Mouse (Mus musculus) forebrain, embryonic 10.5 days (tissue): ENCODE results near the gene Naxd. TPM values are rescaled to one million over a fixed set of nuclear protein-coding genes. Genes with fewer than 3 reads are reported as not detected.

Source experiments
- DNase-seq: peaks from one replicate; pipeline ENCODE4 v3.0.0-alpha.2; 2017; ENCODE audit warnings: low spot score; ENCODE audit errors: extremely low spot score
- H3K27ac ChIP-seq: fragments of 300-500 bp; sonication (generic); 2 replicates; pipeline ENCODE4 v1.5.1; 2016; ENCODE audit warnings: mild to moderate bottlenecking
- H3K27me3 ChIP-seq: fragments of 300-500 bp; sonication (generic); 2 replicates; pipeline ENCODE4 v1.6.1; 2016; ENCODE audit warnings: mild to moderate bottlenecking; ENCODE audit not compliant: poor library complexity, severe bottlenecking
- H3K36me3 ChIP-seq: fragments of 300-500 bp; sonication (generic); replicated peaks from 2 replicates; pipeline ENCODE4 v1.6.1; 2016; ENCODE audit warnings: mild to moderate bottlenecking, moderate library complexity
- H3K4me1 ChIP-seq: fragments of 300-500 bp; sonication (generic); 2 replicates; pipeline ENCODE4 v1.6.1; 2016
- H3K4me3 ChIP-seq: fragments of 300-500 bp; sonication (generic); 2 replicates; pipeline ENCODE4 v1.5.1; 2016; ENCODE audit warnings: mild to moderate bottlenecking, moderate library complexity
- H3K9me3 ChIP-seq: fragments of 300-500 bp; sonication (generic); 2 replicates; pipeline ENCODE4 v1.6.1; 2016; ENCODE audit warnings: mild to moderate bottlenecking, moderate library complexity
- WGBS: fragments of 180-500 bp; shearing (Covaris S2); methylation state at CpG from one replicate; pipeline ENCODE4 v1.1.7; 2016; 5-methylcytosine and 5-hydroxymethylcytosine counted together
- polyA plus RNA-seq: library from polyadenylated mRNA; unstranded; fragments of >200 nt; fragmentation: Nextera tagmentation; extraction: Ambion mirVana; gene quantifications from 2 replicates; pipeline ENCODE4 v1.2.1, GENCODE M21; 2016

Naxd gene
- 112 and 113 TPM in 2 replicates for polyA plus RNA-seq

- peaks cover 23% of the 10 kb centered on the region for H3K36me3 ChIP-seq
- peak within 1 kb of the TSS; percentile 85 for H3K4me3 ChIP-seq
- peaks cover 4% of the 10 kb centered on the region; the same call in 1 of the 2 replicates for H3K9me3 ChIP-seq
- DNase-seq, result peak; percentile 91
- peak within 1 kb of the TSS; percentile 91 for H3K27ac ChIP-seq
- WGBS, result 4% methylated on average over 73 of the region's 73 CpGs
- peaks cover 6% of the 10 kb centered on the region; the same call in 1 of the 2 replicates for H3K27me3 ChIP-seq
- H3K4me1 ChIP-seq, result peaks cover 19% of the 10 kb centered on the region
Measured at GRCm38 (mm10) chr8:11497017-11497990, at the start of gene Naxd. Gene Naxd, plus strand, starts transcription at chr8:11497506.

GRCm38 (mm10) chr8:11447910-11448570 is 49.3 kb upstream of the Naxd start:
- no peak for DNase-seq
- Histone ChIP-seq H3K27ac (no peak overlapping the region), H3K4me1 (peaks cover 31% of the 10 kb centered on the region), H3K36me3 (peaks cover 53% of the 10 kb centered on the region), H3K9me3 (no peaks in the 10 kb centered on the region), H3K27me3 (no peaks in the 10 kb centered on the region; the same call in 1 of the 2 replicates), H3K4me3 (no peak overlapping the region)
- WGBS, result 94% methylated on average over 23 of the region's 23 CpGs

GRCm38 (mm10) chr8:11450184-11451113 is 46.9 kb upstream of the Naxd start:
- peaks cover 30% of the 10 kb centered on the region for H3K36me3 ChIP-seq
- peaks cover 48% of the 10 kb centered on the region for H3K4me1 ChIP-seq
- no peaks in the 10 kb centered on the region; the same call in 1 of the 2 replicates for H3K27me3 ChIP-seq
- H3K27ac ChIP-seq, result peak overlapping the region; percentile 60
- WGBS, result 44% methylated on average over 8 of the region's 8 CpGs
- no peak for DNase-seq
- H3K9me3 ChIP-seq, result no peaks in the 10 kb centered on the region
- H3K4me3 ChIP-seq, result no peak overlapping the region

GRCm38 (mm10) chr8:11452152-11452551 is 45.2 kb upstream of the Naxd start:
- peaks cover 17% of the 10 kb centered on the region for H3K36me3 ChIP-seq
- DNase-seq, result no peak
- H3K4me1 ChIP-seq, result peaks cover 50% of the 10 kb centered on the region
- H3K4me3 ChIP-seq, result no peak overlapping the region
- H3K9me3 ChIP-seq, result no peaks in the 10 kb centered on the region
- H3K27ac ChIP-seq, result peak overlapping the region; percentile 26; the same call in 1 of the 2 replicates
- H3K27me3 ChIP-seq, result peaks cover 4% of the 10 kb centered on the region; the same call in 1 of the 2 replicates
- WGBS, result 92% methylated on average over 1 of the region's 1 CpGs

GRCm38 (mm10) chr8:11452559-11452958 is 44.7 kb upstream of the Naxd start:
- no peak for DNase-seq
- WGBS, result 65% methylated on average over 3 of the region's 3 CpGs
- Histone ChIP-seq H3K27me3 (peaks cover 4% of the 10 kb centered on the region; the same call in 1 of the 2 replicates), H3K4me3 (no peak overlapping the region), H3K4me1 (peaks cover 53% of the 10 kb centered on the region), H3K36me3 (peaks cover 15% of the 10 kb centered on the region), H3K9me3 (no peaks in the 10 kb centered on the region), H3K27ac (peak overlapping the region; percentile 13)

- Histone ChIP-seq H3K27ac (peak overlapping the region; percentile 13), H3K4me3 (no peak overlapping the region), H3K36me3 (peaks cover 11% of the 10 kb centered on the region), H3K4me1 (peaks cover 57% of the 10 kb centered on the region), H3K27me3 (peaks cover 4% of the 10 kb centered on the region; the same call in 1 of the 2 replicates), H3K9me3 (no peaks in the 10 kb centered on the region)
- DNase-seq, result no peak
- WGBS, result 22% methylated on average over 4 of the region's 4 CpGs
Measured at GRCm38 (mm10) chr8:11452974-11453373, 44.3 kb upstream of the Naxd start.

GRCm38 (mm10) chr8:11454228-11454627 is 43.1 kb upstream of the Naxd start:
- no peaks in the 10 kb centered on the region for H3K9me3 ChIP-seq
- no peak for DNase-seq
- peaks cover 4% of the 10 kb centered on the region; the same call in 1 of the 2 replicates for H3K27me3 ChIP-seq
- peak overlapping the region; percentile 69 for H3K27ac ChIP-seq
- H3K36me3 ChIP-seq, result no peaks in the 10 kb centered on the region
- WGBS, result 43% methylated on average over 12 of the region's 12 CpGs
- peaks cover 69% of the 10 kb centered on the region for H3K4me1 ChIP-seq
- H3K4me3 ChIP-seq, result no peak overlapping the region; the same call in 1 of the 2 replicates

- WGBS, result 85% methylated on average over 3 of the region's 3 CpGs
- Histone ChIP-seq H3K36me3 (no peaks in the 10 kb centered on the region), H3K9me3 (no peaks in the 10 kb centered on the region), H3K4me3 (no peak overlapping the region), H3K4me1 (peaks cover 51% of the 10 kb centered on the region), H3K27me3 (peaks cover 4% of the 10 kb centered on the region; the same call in 1 of the 2 replicates), H3K27ac (no peak overlapping the region)
- no peak for DNase-seq
Measured at GRCm38 (mm10) chr8:11457278-11457677, 40.0 kb upstream of the Naxd start.

GRCm38 (mm10) chr8:11457981-11458836 is 39.1 kb upstream of the Naxd start:
- WGBS, result 56% methylated on average over 11 of the region's 12 CpGs
- 0 out of 2 replicates have a peak overlapping the region, but pooled peaks have one; percentile 25 for H3K27ac ChIP-seq

GRCm38 (mm10) chr8:11459016-11459415 is 38.3 kb upstream of the Naxd start:
- WGBS, result 55% methylated on average over 5 of the region's 5 CpGs
- H3K36me3 ChIP-seq, result no peaks in the 10 kb centered on the region
- H3K9me3 ChIP-seq, result no peaks in the 10 kb centered on the region
- H3K4me3 ChIP-seq, result no peak overlapping the region
- H3K4me1 ChIP-seq, result peaks cover 34% of the 10 kb centered on the region
- peaks cover 4% of the 10 kb centered on the region; the same call in 1 of the 2 replicates for H3K27me3 ChIP-seq
- no peak for DNase-seq
- no peak overlapping the region for H3K27ac ChIP-seq

More at GRCm38 (mm10) chr8:11457981-11458836, 39.1 kb upstream of the Naxd start:
- Histone ChIP-seq H3K4me1 (peaks cover 42% of the 10 kb centered on the region), H3K36me3 (no peaks in the 10 kb centered on the region), H3K9me3 (no peaks in the 10 kb centered on the region), H3K4me3 (no peak overlapping the region), H3K27me3 (peaks cover 4% of the 10 kb centered on the region; the same call in 1 of the 2 replicates)
- DNase-seq, result no peak

GRCm38 (mm10) chr8:11460934-11461333 is 36.4 kb upstream of the Naxd start:
- Histone ChIP-seq H3K9me3 (no peaks in the 10 kb centered on the region), H3K27ac (no peak overlapping the region), H3K4me3 (no peak overlapping the region), H3K4me1 (peaks cover 36% of the 10 kb centered on the region), H3K36me3 (no peaks in the 10 kb centered on the region), H3K27me3 (no peaks in the 10 kb centered on the region)
- DNase-seq, result no peak
- 70% methylated on average over 2 of the region's 2 CpGs for WGBS
